Mouse (Mus musculus) midbrain, embryonic 15.5 days (tissue): ENCODE results near the gene St6galnac4. TPM values are rescaled to one million over a fixed set of nuclear protein-coding genes. Genes with fewer than 3 reads are reported as not detected.

Experiments used
- ATAC-seq: fragments of 200-750 bp; cut with Nextera tagmentation; replicated peaks from 2 replicates; pipeline ENCODE4 v1.8.0; 2017; ENCODE audit warnings: moderate TSS enrichment
- H3K27ac ChIP-seq: fragments of 300-500 bp; sonication (generic); 2 replicates; pipeline ENCODE4 v1.5.1; 2015; ENCODE audit warnings: mild to moderate bottlenecking, inconsistent platforms
- H3K27me3 ChIP-seq: fragments of 300-500 bp; sonication (generic); replicated peaks from 2 replicates; pipeline ENCODE4 v1.6.1; 2015; ENCODE audit warnings: inconsistent platforms
- H3K36me3 ChIP-seq: fragments of 300-500 bp; sonication (generic); replicated peaks from 2 replicates; pipeline ENCODE4 v1.6.1; 2015; ENCODE audit warnings: inconsistent platforms
- H3K4me1 ChIP-seq: fragments of 300-500 bp; sonication (generic); 2 replicates; pipeline ENCODE4 v1.6.1; 2015; ENCODE audit warnings: inconsistent platforms
- H3K4me2 ChIP-seq: fragments of 300-500 bp; sonication (generic); 2 replicates; pipeline ENCODE4 v1.6.1; 2015; ENCODE audit warnings: inconsistent platforms, mild to moderate bottlenecking, moderate library complexity
- H3K4me3 ChIP-seq: fragments of 300-500 bp; sonication (generic); 2 replicates; pipeline ENCODE4 v1.5.1; 2015; ENCODE audit warnings: mild to moderate bottlenecking, inconsistent platforms
- H3K9ac ChIP-seq: fragments of 300-500 bp; sonication (generic); 2 replicates; pipeline ENCODE4 v1.6.1; 2015; ENCODE audit warnings: mild to moderate bottlenecking, inconsistent platforms
- H3K9me3 ChIP-seq: fragments of 300-500 bp; sonication (generic); 2 replicates; pipeline ENCODE4 v1.6.1; 2016; ENCODE audit warnings: inconsistent platforms
- WGBS: fragments of 180-500 bp; shearing (Covaris S2); methylation state at CpG from one replicate; pipeline ENCODE4 v1.1.7; 2015; ENCODE audit warnings: mixed read lengths; 5-methylcytosine and 5-hydroxymethylcytosine counted together
- polyA plus RNA-seq: library from polyadenylated mRNA; unstranded; fragments of >200 nt; fragmentation: Nextera tagmentation; extraction: Ambion mirVana; gene quantifications from 2 replicates; pipeline ENCODE4 v1.2.1, GENCODE M21; 2015

Gene St6galnac4
- polyA plus RNA-seq, 1 experiment from 2014 or later = 33.3 TPM

GRCm38 (mm10) chr2:32608141-32608777 is 21.4 kb downstream of the St6galnac4 start:
- H3K9me3 ChIP-seq = no peaks in the 10 kb centered on the region
- no peaks in the 10 kb centered on the region for H3K27me3 ChIP-seq
- H3K36me3 ChIP-seq = no peaks in the 10 kb centered on the region
- H3K9ac ChIP-seq = no peak overlapping the region
- no peak overlapping the region for H3K27ac ChIP-seq
- peak; percentile 38 for ATAC-seq
- peak overlapping the region; percentile 71 for H3K4me3 ChIP-seq
- WGBS = 10% methylated on average over 25 of the region's 25 CpGs
- H3K4me2 ChIP-seq = peak overlapping the region; percentile 90
- H3K4me1 ChIP-seq = peaks cover 27% of the 10 kb centered on the region

DNA sequence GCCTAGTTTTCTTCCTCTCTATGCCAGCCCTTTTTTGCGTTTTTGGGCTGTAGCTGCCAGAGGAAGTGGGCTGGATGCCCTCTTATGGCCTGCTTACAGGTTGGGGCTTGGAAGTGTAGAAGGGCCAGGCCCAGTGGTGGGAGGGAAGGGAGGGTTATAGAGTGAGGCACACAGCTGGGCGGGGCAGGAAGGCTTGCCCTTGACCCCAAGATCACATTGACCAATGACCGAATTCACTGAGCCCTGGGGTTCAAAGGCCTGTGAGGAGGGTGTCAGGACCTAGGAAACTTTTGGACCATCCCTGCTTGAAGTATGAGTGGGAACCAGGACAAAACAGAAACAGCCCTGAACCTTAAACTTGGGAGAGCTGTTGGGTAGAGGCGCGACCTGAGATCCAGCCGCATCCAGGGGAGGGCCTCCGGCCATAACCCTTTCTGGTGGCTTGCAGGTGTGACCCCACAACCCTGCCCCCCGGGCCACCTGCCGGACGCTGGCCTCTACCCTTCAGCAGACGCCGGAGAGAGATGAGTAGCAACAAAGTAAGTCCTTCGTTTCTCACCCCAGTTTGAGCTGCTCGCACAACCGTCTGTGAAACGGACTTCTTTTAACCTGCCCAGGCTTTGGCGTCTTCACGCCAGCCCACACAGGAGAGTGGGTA is 22.0 kb downstream of the St6galnac4 start:
- ATAC-seq = no peak
- Histone ChIP-seq H3K4me3 (peak overlapping the region; percentile 71; the same call in 1 of the 2 replicates), H3K4me2 (peak overlapping the region; percentile 90), H3K27me3 (no peaks in the 10 kb centered on the region), H3K9ac (no peak overlapping the region), H3K36me3 (no peaks in the 10 kb centered on the region), H3K9me3 (no peaks in the 10 kb centered on the region), H3K27ac (no peak overlapping the region), H3K4me1 (peaks cover 27% of the 10 kb centered on the region)
- WGBS = 47% methylated on average over 18 of the region's 18 CpGs

DNA sequence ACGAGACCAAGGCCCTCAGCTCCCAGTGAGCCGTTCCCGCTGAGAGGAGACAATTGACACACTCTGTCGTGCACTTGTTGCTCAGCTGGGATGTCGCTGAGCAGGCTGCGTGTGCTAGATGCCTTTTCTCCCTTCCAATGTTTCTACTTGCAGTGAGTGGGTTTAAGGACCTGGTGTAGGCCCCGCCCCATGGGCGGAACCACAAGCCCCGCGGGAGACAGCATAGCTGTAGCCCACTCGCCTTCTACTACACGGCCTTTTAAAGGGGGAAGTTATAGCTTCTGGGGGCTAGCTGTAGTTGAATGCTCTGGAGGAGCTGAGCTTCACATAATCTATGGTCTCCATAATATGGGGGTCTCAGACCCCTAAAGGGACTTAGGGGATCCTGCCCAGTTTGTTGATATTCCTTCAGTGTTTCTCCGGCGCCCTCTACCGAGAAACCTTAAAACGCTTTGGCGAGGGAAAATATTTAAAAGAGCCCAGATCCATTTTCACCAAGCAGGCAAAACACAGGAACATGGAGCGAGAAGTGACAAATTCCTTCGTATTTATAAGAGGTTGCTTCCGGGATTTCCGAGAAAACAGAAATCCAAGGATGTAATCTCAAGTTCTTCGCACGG is 23.8 kb downstream of the St6galnac4 start:
- Histone ChIP-seq H3K27me3 (no peaks in the 10 kb centered on the region), H3K9me3 (no peaks in the 10 kb centered on the region), H3K27ac (no peak overlapping the region), H3K4me2 (peak overlapping the region; percentile 44), H3K4me1 (peaks cover 27% of the 10 kb centered on the region), H3K4me3 (peak overlapping the region; percentile 29), H3K9ac (no peak overlapping the region), H3K36me3 (0 out of 2 replicates have a peak, but pooled peaks cover 4% of the 10 kb centered on the region)
- WGBS = 17% methylated on average over 23 of the region's 23 CpGs
- no peak for ATAC-seq

GRCm38 (mm10) chr2:32612274-32612673 is 25.4 kb downstream of the St6galnac4 start:
- Histone ChIP-seq H3K9ac (no peak overlapping the region), H3K36me3 (0 out of 2 replicates have a peak, but pooled peaks cover 4% of the 10 kb centered on the region), H3K27me3 (no peaks in the 10 kb centered on the region), H3K27ac (no peak overlapping the region), H3K4me3 (no peak overlapping the region), H3K4me1 (peaks cover 20% of the 10 kb centered on the region), H3K4me2 (no peak overlapping the region), H3K9me3 (no peaks in the 10 kb centered on the region)
- 69% methylated on average over 26 of the region's 26 CpGs for WGBS
- no peak for ATAC-seq

GRCm38 (mm10) chr2:32617109-32617508 is 30.2 kb downstream of the St6galnac4 start:
- H3K9ac ChIP-seq = no peak overlapping the region
- ATAC-seq = no peak
- no peak overlapping the region for H3K4me2 ChIP-seq
- no peaks in the 10 kb centered on the region for H3K9me3 ChIP-seq
- no peak overlapping the region for H3K4me3 ChIP-seq
- no peaks in the 10 kb centered on the region for H3K27me3 ChIP-seq
- peaks cover 16% of the 10 kb centered on the region for H3K4me1 ChIP-seq
- H3K27ac ChIP-seq = no peak overlapping the region
- H3K36me3 ChIP-seq = 0 out of 2 replicates have a peak, but pooled peaks cover 4% of the 10 kb centered on the region
- 94% methylated on average over 1 of the region's 1 CpGs for WGBS

DNA sequence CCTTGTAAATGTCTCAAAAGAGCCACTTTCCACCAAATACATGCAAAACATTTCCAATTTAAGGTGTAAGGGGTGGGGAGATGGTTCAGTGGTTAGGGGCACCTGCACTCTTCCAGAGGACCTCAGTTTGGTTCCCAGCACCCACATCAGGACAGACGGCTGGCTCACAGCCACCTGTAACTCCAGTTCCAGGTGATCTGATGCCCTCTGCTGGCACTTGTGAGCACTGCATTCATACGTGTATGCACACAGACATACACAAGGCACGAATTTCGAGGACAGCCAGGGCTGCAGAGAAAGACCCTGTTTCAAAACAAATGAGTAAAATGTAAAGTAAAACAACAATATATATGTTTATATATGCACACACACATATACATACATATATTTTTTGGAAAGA is 30.7 kb downstream of the St6galnac4 start:
- ATAC-seq = no peak
- Histone ChIP-seq H3K4me3 (no peak overlapping the region), H3K4me2 (no peak overlapping the region), H3K27ac (no peak overlapping the region), H3K36me3 (0 out of 2 replicates have a peak, but pooled peaks cover 4% of the 10 kb centered on the region), H3K4me1 (peaks cover 16% of the 10 kb centered on the region), H3K9ac (no peak overlapping the region), H3K9me3 (no peaks in the 10 kb centered on the region), H3K27me3 (no peaks in the 10 kb centered on the region)
- WGBS = 95% methylated on average over 4 of the region's 4 CpGs

- WGBS = 44% methylated on average over 9 of the region's 9 CpGs
Measured at GRCm38 (mm10) chr2:32618051-32618450, 31.2 kb downstream of the St6galnac4 start.

DNA sequence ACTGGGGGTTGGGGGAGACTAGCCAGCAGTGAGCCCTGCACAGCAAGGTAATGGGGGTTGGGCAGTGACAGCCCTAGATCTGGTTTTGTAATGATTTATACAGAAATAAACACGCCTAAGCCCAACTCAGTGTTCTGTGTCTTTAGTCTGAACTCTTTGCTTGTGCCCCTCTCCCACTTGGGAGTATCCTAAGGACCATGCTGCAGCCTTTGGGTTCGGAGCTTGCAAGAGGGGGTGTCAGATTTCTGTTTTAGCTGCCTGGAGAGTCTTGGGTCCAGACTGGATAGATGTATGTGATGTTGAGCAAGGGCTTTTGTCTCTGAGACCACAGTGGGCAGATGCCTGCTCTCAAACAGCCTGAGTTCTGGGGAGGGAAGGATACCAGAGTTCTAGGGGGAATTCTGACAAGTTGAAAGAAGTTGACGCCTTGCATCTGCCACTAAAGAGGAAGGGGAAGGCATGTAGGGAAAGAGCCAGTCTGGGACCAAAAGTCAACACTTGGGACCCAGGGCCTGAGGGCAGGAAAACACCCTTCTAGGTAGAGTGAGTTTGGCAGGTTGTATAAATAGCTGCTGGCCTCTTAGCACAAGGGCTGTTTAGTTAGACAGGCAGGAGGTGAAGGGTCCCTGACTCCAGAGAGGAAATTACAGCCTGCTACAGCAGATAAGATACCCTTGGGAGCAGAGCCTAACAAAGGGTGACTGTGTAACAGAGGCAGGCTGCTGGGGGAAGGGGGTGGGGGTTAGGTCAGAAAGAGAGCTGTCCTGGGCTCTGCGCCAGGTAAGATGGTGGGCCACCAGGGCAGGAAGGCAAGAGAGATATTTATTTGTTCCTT is 34.0 kb downstream of the St6galnac4 start:
- H3K27me3 ChIP-seq = no peaks in the 10 kb centered on the region
- no peak overlapping the region for H3K4me3 ChIP-seq
- peak overlapping the region; percentile 21; the same call in 1 of the 2 replicates for H3K27ac ChIP-seq
- no peak overlapping the region for H3K4me2 ChIP-seq
- H3K9ac ChIP-seq = no peak overlapping the region
- peaks cover 30% of the 10 kb centered on the region for H3K4me1 ChIP-seq
- H3K9me3 ChIP-seq = no peaks in the 10 kb centered on the region
- no peak for ATAC-seq
- no peaks in the 10 kb centered on the region for H3K36me3 ChIP-seq
- WGBS = 44% methylated on average over 4 of the region's 4 CpGs

More at GRCm38 (mm10) chr2:32618051-32618450, 31.2 kb downstream of the St6galnac4 start:
- Histone ChIP-seq H3K9ac (no peak overlapping the region), H3K36me3 (0 out of 2 replicates have a peak, but pooled peaks cover 4% of the 10 kb centered on the region), H3K27me3 (no peaks in the 10 kb centered on the region), H3K4me2 (no peak overlapping the region), H3K9me3 (no peaks in the 10 kb centered on the region), H3K27ac (no peak overlapping the region), H3K4me1 (peaks cover 16% of the 10 kb centered on the region), H3K4me3 (no peak overlapping the region)
- no peak for ATAC-seq

DNA sequence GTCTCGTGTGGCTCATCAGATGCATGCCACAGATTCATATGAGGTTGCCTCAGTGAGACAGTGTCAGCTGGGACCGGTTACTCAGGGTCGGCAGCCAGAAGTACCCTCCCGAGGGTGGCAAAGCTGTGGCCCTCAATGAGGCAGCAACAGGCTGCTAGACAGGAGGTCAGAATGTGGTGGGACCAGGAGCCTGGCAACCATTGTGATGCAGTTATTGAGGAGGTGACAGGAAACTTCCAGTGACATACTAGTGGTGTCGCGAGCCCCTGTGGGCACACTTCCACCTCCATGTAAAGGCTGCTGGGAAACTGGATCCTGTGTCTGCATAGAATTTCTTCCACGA is 34.6 kb downstream of the St6galnac4 start, which contains the start of gene Ak1:
Gene Ak1 (plus strand): TSS at position 242 of the 343 bp plus-strand sequence.
- Histone ChIP-seq H3K9me3 (no peaks in the 10 kb centered on the region), H3K36me3 (no peaks in the 10 kb centered on the region), H3K27me3 (no peaks in the 10 kb centered on the region), H3K4me3 (no peak within 1 kb of the TSS), H3K9ac (no peak within 1 kb of the TSS), H3K27ac (peak within 1 kb of the TSS; percentile 21; the same call in 1 of the 2 replicates), H3K4me2 (no peak within 1 kb of the TSS), H3K4me1 (peaks cover 36% of the 10 kb centered on the region)
- WGBS = 39% methylated on average over 7 of the region's 7 CpGs
- no peak for ATAC-seq

DNA sequence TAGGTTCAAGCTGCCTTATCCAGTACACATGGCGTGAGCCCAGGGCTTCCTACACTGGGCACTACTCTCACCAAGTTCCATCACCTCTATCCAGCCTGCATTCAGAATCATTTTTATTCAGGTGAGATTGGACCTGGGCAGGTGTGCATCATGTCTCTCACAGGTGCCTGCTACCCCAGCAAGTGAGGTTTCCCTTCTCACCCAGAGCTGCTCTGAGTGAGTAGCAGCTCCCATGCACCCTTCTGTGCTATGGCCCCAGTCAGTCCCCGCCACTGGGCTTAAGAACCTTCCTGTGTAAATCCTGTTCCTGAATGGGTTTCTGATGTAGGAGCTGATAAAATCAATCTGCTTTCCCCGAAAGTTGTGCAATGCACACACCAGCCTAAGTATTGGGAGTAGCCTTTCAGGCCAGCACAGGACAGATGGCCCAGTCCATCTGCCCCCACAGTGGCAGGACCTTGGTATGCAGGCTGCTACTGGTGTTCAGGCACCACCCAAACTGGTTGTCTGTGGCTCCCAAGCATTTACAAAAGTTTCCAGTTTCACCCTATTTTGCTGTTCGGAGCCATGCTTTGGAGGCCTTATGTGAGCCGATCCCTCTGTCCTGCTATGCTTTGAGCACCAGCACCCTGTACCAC is 37.3 kb downstream of the St6galnac4 start:
- H3K4me1 ChIP-seq = peaks cover 58% of the 10 kb centered on the region
- 77% methylated on average over 5 of the region's 5 CpGs for WGBS
- H3K27me3 ChIP-seq = no peaks in the 10 kb centered on the region
- H3K36me3 ChIP-seq = no peaks in the 10 kb centered on the region
- H3K9me3 ChIP-seq = no peaks in the 10 kb centered on the region
- H3K27ac ChIP-seq = no peak overlapping the region
- ATAC-seq = no peak
- H3K4me3 ChIP-seq = no peak overlapping the region
- no peak overlapping the region for H3K4me2 ChIP-seq
- no peak overlapping the region for H3K9ac ChIP-seq

- H3K36me3 ChIP-seq = no peaks in the 10 kb centered on the region
- no peaks in the 10 kb centered on the region for H3K9me3 ChIP-seq
- H3K4me1 ChIP-seq = peaks cover 65% of the 10 kb centered on the region
- H3K27ac ChIP-seq = peak overlapping the region; percentile 83
- ATAC-seq = peak; percentile 75
- H3K4me3 ChIP-seq = peak overlapping the region; percentile 35
- no peaks in the 10 kb centered on the region for H3K27me3 ChIP-seq
- H3K9ac ChIP-seq = peak overlapping the region; percentile 43
- under 1% methylated on average over 13 of the region's 13 CpGs for WGBS
- peak overlapping the region; percentile 57 for H3K4me2 ChIP-seq
Measured at GRCm38 (mm10) chr2:32625212-32625872, 38.4 kb downstream of the St6galnac4 start.
